Comparison of ENCODE assay signal across 13 mouse cellular contexts in the genomic region with DNA sequence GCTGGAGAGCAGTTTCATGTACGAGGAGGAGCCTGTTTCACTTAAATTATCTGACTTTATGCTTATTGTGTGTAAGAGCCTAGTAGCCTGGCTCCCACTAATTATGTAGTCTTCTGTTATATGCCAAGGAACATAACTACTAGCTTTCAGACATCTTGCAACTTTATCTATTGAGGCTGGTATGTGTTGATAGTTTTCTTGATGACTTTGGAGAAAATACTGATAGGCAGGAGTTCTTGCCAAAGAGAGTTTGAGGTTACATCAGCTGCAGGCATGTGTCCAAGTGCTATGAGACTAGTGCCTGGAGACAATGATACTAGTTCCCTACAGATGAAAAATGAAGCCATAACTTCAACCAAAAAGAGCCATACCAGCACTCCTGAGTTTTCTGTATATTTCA.
A peak's percentile ranks its signal among the peaks of the same experiment; 100 is the strongest.
DNase-seq lines count a peak whose midpoint lies in the region; ATAC-seq and TF ChIP-seq lines count a peak whose summit lies in the region.
"Had no signal": no experiment of that assay in that cellular context is flagged by ENCODE, and none has a peak within 500 bp of the region (broad histone marks: within the 10 kb centered on the region; RNA-seq: fewer than 3 reads in every experiment).

No protein-coding gene starts in this region.

- no peak overlapping the region for H3K4me3 ChIP-seq in lung, postnatal 0 days (ENCODE audit: low read depth, low read length)
- no peak overlapping the region for H3K4me3 ChIP-seq in cerebellum, adult 2 months (replicated peaks; ENCODE audit: insufficient read depth, low read depth, low read length)
- H3K4me3 ChIP-seq: embryonic facial prominence, embryonic 15.5 days; intestine, embryonic 15.5 days had no signal

- TF ChIP-seq CTCF in lung, postnatal 0 days (IDR thresholded peaks at IDR 0.05): no peak
- no peak for TF ChIP-seq CTCF in cerebellum, adult 2 months (IDR thresholded peaks at IDR 0.05; ENCODE audit: borderline replicate concordance, insufficient read depth, low read depth, low read length)

- no peak overlapping the region for H3K9ac ChIP-seq in lung, postnatal 0 days (replicated peaks; ENCODE audit: low read depth)
- H3K9ac ChIP-seq: embryonic facial prominence, embryonic 15.5 days; intestine, embryonic 15.5 days; liver, embryonic 14.5 days had no signal

- H3K4me2 ChIP-seq in lung, postnatal 0 days (replicated peaks; ENCODE audit: low read depth, low read length): no peak overlapping the region
- H3K4me2 ChIP-seq: embryonic facial prominence, embryonic 15.5 days; intestine, embryonic 15.5 days had no signal

- H3K27me3 ChIP-seq in lung, postnatal 0 days (replicated peaks; ENCODE audit: insufficient read depth, low read length): no peaks in the 10 kb centered on the region
- H3K27me3 ChIP-seq in cerebellum, adult 2 months (ENCODE audit: control insufficient read depth, insufficient read depth, low read length): no peaks in the 10 kb centered on the region
- H3K27me3 ChIP-seq: embryonic facial prominence, embryonic 15.5 days; intestine, embryonic 15.5 days had no signal

- peak; percentile 27 for DNase-seq in kidney, postnatal 10 days
- DNase-seq in kidney, postnatal 14 days: no peak
- peak; percentile 76 for DNase-seq in adipocyte (ENCODE audit: low spot score)
- DNase-seq in gastrocnemius, postnatal 25 days: peak; percentile 16
- peak; percentile 49 for DNase-seq in lung, postnatal 0 days (ENCODE audit: low spot score)
- DNase-seq in cerebellum, adult 8-10 months: no peak
- no peak for DNase-seq in cerebellum, adult 2 months
- DNase-seq: cerebellum, adult 11-12 months; layer of hippocampus, adult 9-11 months had no signal

- no peaks in the 10 kb centered on the region for H3K36me3 ChIP-seq in lung, postnatal 0 days (ENCODE audit: insufficient read depth, low read length)
- H3K36me3 ChIP-seq: embryonic facial prominence, embryonic 15.5 days; intestine, embryonic 15.5 days had no signal

- TF ChIP-seq POLR2A in cerebellum, adult 2 months (IDR thresholded peaks at IDR 0.05; ENCODE audit: borderline replicate concordance, insufficient read depth, low read length): no peak

- ATAC-seq in lung, postnatal 0 days: no peak
- ATAC-seq in megakaryocyte, adult 5-6 weeks (ENCODE audit: poor library complexity, severe bottlenecking): no peak
- ATAC-seq: intestine, embryonic 15.5 days had no signal

- H3K9me3 ChIP-seq in lung, postnatal 0 days (ENCODE audit: low read length): no peaks in the 10 kb centered on the region
- H3K9me3 ChIP-seq: embryonic facial prominence, embryonic 15.5 days; intestine, embryonic 15.5 days had no signal

- TF ChIP-seq EP300 in lung, postnatal 0 days (IDR thresholded peaks at IDR 0.05): no peak

- H3K27ac ChIP-seq in lung, postnatal 0 days (ENCODE audit: low read length): no peak overlapping the region
- H3K27ac ChIP-seq in cerebellum, adult 2 months (ENCODE audit: insufficient read depth, low read length): no peak overlapping the region
- H3K27ac ChIP-seq: embryonic facial prominence, embryonic 15.5 days; intestine, embryonic 15.5 days; liver, embryonic 14.5 days had no signal

- no peaks in the 10 kb centered on the region for H3K4me1 ChIP-seq in lung, postnatal 0 days (ENCODE audit: insufficient read depth, low read depth, low read length)
- H3K4me1 ChIP-seq in cerebellum, adult 2 months (ENCODE audit: control insufficient read depth, insufficient read depth, low read length): no peaks in the 10 kb centered on the region
- H3K4me1 ChIP-seq: embryonic facial prominence, embryonic 15.5 days; intestine, embryonic 15.5 days had no signal

- 50% methylated on average over 1 of the region's 1 CpGs for WGBS in lung, postnatal 0 days
- WGBS in cerebellum, adult 2 months: 50% methylated on average over 1 of the region's 1 CpGs

Comparison
In these comparisons a context has a peak if more than half of its experiments do, and no peak if none do; other contexts are left out.
1. DNase-seq: peak in kidney, postnatal 10 days (single experiment), adipocyte (single experiment), gastrocnemius, postnatal 25 days (single experiment) and lung, postnatal 0 days (single experiment); none in kidney, postnatal 14 days (single experiment), cerebellum, adult 8-10 months (single experiment) and cerebellum, adult 2 months (0 of 2).